Mouse (Mus musculus) lung, embryonic 14.5 days (tissue): Measurements from ENCODE around the gene Zfand3. TPM values are rescaled to one million over a fixed set of nuclear protein-coding genes. Genes with fewer than 3 reads are reported as not detected.

ENCODE experiments used
- ATAC-seq: fragments of 200-750 bp; cut with Nextera tagmentation; 2 replicates; pipeline ENCODE4 v1.8.0; 2017; ENCODE audit warnings: mild to moderate bottlenecking, moderate TSS enrichment, moderate library complexity; ENCODE audit not compliant: insufficient read depth
- DNase-seq: peaks from one replicate; pipeline ENCODE4 v3.0.0-alpha.2; 2015
- H3K27ac ChIP-seq: fragments of 300-500 bp; sonication (generic); 2 replicates; pipeline ENCODE4 v1.5.1; 2014; ENCODE audit warnings: low read depth, mild to moderate bottlenecking, moderate library complexity
- H3K27me3 ChIP-seq: fragments of 300-500 bp; sonication (generic); 2 replicates; pipeline ENCODE4 v1.6.1; 2014; ENCODE audit warnings: low read length, control low read depth; ENCODE audit not compliant: insufficient read depth
- H3K36me3 ChIP-seq: fragments of 300-500 bp; sonication (generic); 2 replicates; pipeline ENCODE4 v1.6.1; 2014; ENCODE audit warnings: control low read depth; ENCODE audit not compliant: insufficient read depth
- H3K4me1 ChIP-seq: fragments of 300-500 bp; sonication (generic); 2 replicates; pipeline ENCODE4 v1.6.1; 2014; ENCODE audit warnings: antibody characterized with exemption, control low read depth; ENCODE audit not compliant: insufficient read depth
- H3K4me2 ChIP-seq: fragments of 300-500 bp; sonication (generic); 2 replicates; pipeline ENCODE4 v1.6.1; 2014; ENCODE audit warnings: mild to moderate bottlenecking
- H3K4me3 ChIP-seq: fragments of 300-500 bp; sonication (generic); 2 replicates; pipeline ENCODE4 v1.5.1; 2014; ENCODE audit warnings: low read depth, low read length
- H3K9ac ChIP-seq: fragments of 300-500 bp; sonication (generic); 2 replicates; pipeline ENCODE4 v1.6.1; 2014
- H3K9me3 ChIP-seq: fragments of 300-500 bp; sonication (generic); 2 replicates; pipeline ENCODE4 v1.6.1; 2016; ENCODE audit warnings: low read depth, low read length, control low read depth
- CTCF ChIP-seq: IDR thresholded peaks from 2 replicates; pipeline ENCODE4 v1.5.1; 2016; ENCODE audit warnings: antibody characterized with exemption, low read depth
- WGBS: fragments of 180-500 bp; shearing (Covaris S2); extraction: QIAGEN DNeasy Blood & Tissue Kit; methylation state at CpG from one replicate; pipeline ENCODE4 v1.1.7; 2014; 5-methylcytosine and 5-hydroxymethylcytosine counted together
- polyA plus RNA-seq: library from polyadenylated mRNA; unstranded; fragments of >200 nt; fragmentation: Nextera tagmentation; extraction: Ambion mirVana; gene quantifications from 2 replicates; pipeline ENCODE4 v1.2.1, GENCODE M21; 2014

The Zfand3 gene
- polyA plus RNA-seq, 1 experiment from 2014 or later, result 47.5 TPM

DNA sequence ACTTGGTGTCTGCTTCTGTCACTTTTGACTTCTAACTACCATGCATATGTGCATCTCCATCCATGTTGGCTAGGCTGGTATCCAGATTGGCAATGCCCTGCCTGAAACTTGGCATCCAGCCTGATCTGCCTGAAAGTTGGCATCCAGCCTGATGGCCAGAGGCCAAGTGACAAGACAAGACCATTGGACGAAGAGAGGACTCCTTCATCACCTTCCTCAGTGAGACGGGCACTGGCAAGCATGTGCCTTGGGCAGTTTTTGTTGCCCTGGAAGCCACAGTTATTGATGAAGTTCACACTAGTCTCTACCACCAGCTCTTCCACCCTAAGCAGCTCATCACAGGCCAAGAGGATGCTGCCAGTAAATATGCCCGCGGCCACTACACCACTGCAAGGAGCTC, 172.9 kb downstream of the Zfand3 start:
- Histone ChIP-seq H3K27me3 (no peaks in the 10 kb centered on the region), H3K27ac (no peak overlapping the region), H3K4me1 (no peaks in the 10 kb centered on the region), H3K4me2 (no peak overlapping the region), H3K36me3 (peaks cover 8% of the 10 kb centered on the region; the same call in 1 of the 2 replicates), H3K9ac (no peak overlapping the region), H3K9me3 (no peaks in the 10 kb centered on the region), H3K4me3 (no peak overlapping the region)
- WGBS, result 80% methylated on average over 4 of the region's 4 CpGs
- no peak for TF ChIP-seq CTCF
- DNase-seq (no peak), ATAC-seq (no peak)

DNA sequence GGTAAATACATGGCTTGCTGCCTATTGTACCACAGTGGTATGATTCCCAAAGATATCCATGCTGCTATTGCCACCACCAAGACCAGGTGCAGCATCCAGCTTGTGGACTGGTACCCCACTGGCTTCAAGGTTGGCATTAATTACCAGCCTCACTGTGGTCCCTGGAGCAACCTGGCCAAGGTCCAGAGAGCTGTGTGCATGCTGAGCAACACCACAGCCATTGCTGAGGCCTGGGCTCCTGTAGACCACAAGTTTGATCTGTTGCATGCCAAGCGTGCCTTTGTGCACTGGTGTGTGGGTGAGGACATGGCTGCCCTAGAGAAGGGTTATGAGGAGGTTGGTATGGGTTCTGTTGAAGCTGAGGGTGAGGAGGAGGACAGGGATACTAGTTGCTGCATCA, 173.9 kb downstream of the Zfand3 start:
- Histone ChIP-seq H3K9me3 (no peaks in the 10 kb centered on the region), H3K27ac (no peak overlapping the region), H3K27me3 (no peaks in the 10 kb centered on the region), H3K9ac (no peak overlapping the region), H3K4me3 (no peak overlapping the region), H3K4me1 (no peaks in the 10 kb centered on the region), H3K4me2 (no peak overlapping the region), H3K36me3 (peaks cover 8% of the 10 kb centered on the region; the same call in 1 of the 2 replicates)
- WGBS, result 94% methylated on average over 1 of the region's 1 CpGs
- TF ChIP-seq CTCF, result no peak
- ATAC-seq (no peak), DNase-seq (no peak)

- DNase-seq, result no peak
- ATAC-seq, result no peak
- Histone ChIP-seq H3K4me3 (no peak overlapping the region), H3K4me2 (no peak overlapping the region), H3K4me1 (no peaks in the 10 kb centered on the region), H3K9me3 (no peaks in the 10 kb centered on the region), H3K27me3 (no peaks in the 10 kb centered on the region), H3K9ac (no peak overlapping the region), H3K27ac (no peak overlapping the region), H3K36me3 (peaks cover 8% of the 10 kb centered on the region; the same call in 1 of the 2 replicates)
- WGBS, result 92% methylated on average over 6 of the region's 6 CpGs
- TF ChIP-seq CTCF, result no peak
Observed at GRCm38 (mm10) chr17:30180197-30180596, 175.7 kb downstream of the Zfand3 start.

- no peak for ATAC-seq
- Histone ChIP-seq H3K9ac (no peak overlapping the region), H3K36me3 (peaks cover 8% of the 10 kb centered on the region; the same call in 1 of the 2 replicates), H3K4me3 (no peak overlapping the region), H3K27me3 (no peaks in the 10 kb centered on the region), H3K27ac (no peak overlapping the region), H3K9me3 (no peaks in the 10 kb centered on the region), H3K4me2 (no peak overlapping the region), H3K4me1 (no peaks in the 10 kb centered on the region)
- no peak for TF ChIP-seq CTCF
- no peak for DNase-seq
- 71% methylated on average over 4 of the region's 4 CpGs for WGBS
Observed at GRCm38 (mm10) chr17:30181554-30181953, 177.0 kb downstream of the Zfand3 start.

GRCm38 (mm10) chr17:30182063-30182462, 177.5 kb downstream of the Zfand3 start:
- no peak overlapping the region for H3K4me2 ChIP-seq
- H3K27me3 ChIP-seq, result no peaks in the 10 kb centered on the region
- no peak for DNase-seq
- H3K9me3 ChIP-seq, result no peaks in the 10 kb centered on the region
- 53% methylated on average over 2 of the region's 2 CpGs for WGBS
- H3K4me3 ChIP-seq, result no peak overlapping the region
- H3K27ac ChIP-seq, result no peak overlapping the region
- H3K36me3 ChIP-seq, result peaks cover 8% of the 10 kb centered on the region; the same call in 1 of the 2 replicates
- no peak for TF ChIP-seq CTCF
- 0 out of 2 replicates have a peak, but pooled peaks cover 1% of the 10 kb centered on the region for H3K4me1 ChIP-seq
- H3K9ac ChIP-seq, result no peak overlapping the region
- ATAC-seq, result no peak

DNA sequence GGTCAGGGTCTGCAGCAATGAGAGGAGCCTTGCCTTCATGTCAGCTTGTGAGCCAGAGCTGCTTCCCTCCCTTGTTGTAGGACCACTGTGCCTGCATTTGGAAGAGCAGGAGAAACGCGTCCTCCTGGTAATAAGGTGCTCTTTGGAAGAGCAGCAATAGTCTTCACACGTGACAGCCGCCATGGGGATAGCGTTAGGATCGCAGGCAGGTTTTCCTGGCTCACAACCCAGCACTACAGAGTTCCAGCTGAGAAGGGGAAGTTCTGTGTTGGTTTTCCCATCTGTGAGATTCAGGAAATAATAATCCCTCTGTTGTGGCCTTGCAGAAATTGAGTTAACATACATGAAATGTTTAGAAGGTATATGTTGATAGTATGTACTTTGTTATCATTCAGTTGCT, 179.0 kb downstream of the Zfand3 start:
- H3K36me3 ChIP-seq, result no peaks in the 10 kb centered on the region
- H3K27ac ChIP-seq, result no peak overlapping the region
- no peaks in the 10 kb centered on the region for H3K27me3 ChIP-seq
- 0 out of 2 replicates have a peak, but pooled peaks cover 3% of the 10 kb centered on the region for H3K4me1 ChIP-seq
- no peak overlapping the region for H3K9ac ChIP-seq
- no peak overlapping the region for H3K4me2 ChIP-seq
- 90% methylated on average over 6 of the region's 6 CpGs for WGBS
- ATAC-seq, result no peak
- no peak for TF ChIP-seq CTCF
- no peaks in the 10 kb centered on the region for H3K9me3 ChIP-seq
- H3K4me3 ChIP-seq, result no peak overlapping the region
- DNase-seq, result no peak

DNA sequence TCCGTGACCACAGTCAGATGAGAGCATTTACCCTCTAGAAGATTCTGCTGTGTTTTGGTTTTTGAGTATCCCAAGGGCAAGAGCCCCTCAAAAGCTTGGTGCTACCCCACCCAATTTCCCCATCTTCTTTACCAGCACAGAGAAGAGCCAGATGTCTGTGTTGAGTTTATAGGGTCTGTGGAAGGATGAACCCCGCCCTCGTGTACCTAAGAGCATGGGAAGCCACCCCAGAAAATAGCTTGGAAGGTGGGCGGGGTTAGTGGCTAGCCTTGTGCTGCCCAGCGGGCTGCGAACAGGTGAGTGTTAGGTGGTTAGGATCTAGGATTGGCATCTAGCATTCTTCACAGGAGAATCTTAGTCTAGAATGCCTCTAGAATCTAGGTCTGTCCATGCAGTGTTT, 182.6 kb downstream of the Zfand3 start:
- Histone ChIP-seq H3K9me3 (no peaks in the 10 kb centered on the region), H3K27me3 (no peaks in the 10 kb centered on the region), H3K4me1 (0 out of 2 replicates have a peak, but pooled peaks cover 3% of the 10 kb centered on the region), H3K36me3 (0 out of 2 replicates have a peak, but pooled peaks cover under 1% of the 10 kb centered on the region), H3K4me3 (no peak overlapping the region), H3K27ac (no peak overlapping the region), H3K4me2 (no peak overlapping the region), H3K9ac (no peak overlapping the region)
- no peak for TF ChIP-seq CTCF
- ATAC-seq (no peak), DNase-seq (no peak)
- 84% methylated on average over 6 of the region's 6 CpGs for WGBS
